Mouse (Mus musculus): ENCODE data around the gene Emilin2.
A peak's percentile ranks its signal among the peaks of the same experiment; 100 is the strongest.
"Not testable (repeated sequence)": the region's sequence is repeated elsewhere in the genome, so short reads cannot be mapped to it uniquely, and the experiment has no call there.

Gene Emilin2

DNA sequence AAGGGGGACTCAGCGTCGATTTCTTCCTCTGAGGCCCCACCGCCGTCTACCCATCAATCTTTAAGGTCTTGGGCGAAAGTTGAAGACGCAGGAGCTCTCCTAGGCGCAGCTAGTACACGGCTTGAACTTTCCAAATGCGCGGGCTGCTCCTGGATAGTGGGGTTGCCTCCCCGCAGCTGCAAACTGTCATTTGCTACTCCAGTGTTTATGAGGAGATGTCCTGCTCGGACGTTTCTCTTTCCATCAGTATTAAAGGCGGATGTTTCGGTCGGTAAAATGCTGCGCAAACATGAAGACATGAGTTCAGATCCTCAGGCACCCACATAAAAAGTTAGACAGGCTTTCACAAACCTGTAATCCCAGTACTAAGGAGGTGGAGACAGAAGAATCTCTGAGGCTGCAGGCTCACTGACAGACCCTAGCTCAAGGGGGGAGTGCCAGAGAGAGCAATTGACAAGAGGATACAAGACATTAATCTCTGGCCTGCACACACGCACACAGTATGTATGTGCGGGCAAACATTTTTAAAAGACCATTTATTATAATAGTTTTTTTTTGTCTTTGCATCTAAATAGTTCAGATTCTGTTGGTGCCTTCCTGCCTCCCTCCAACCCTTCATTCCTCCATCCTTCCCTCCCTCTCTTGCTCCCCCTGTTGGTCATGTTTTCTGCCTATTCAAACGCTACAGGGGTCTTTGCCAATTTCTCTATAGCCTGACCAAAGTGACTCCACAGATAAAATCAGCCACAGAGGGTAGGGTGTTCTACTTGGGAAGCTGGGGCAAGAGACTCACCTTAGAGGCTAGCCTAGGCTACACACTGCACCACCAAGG, at the start of gene Emilin2:
Gene Emilin2, minus strand, starts transcription at position 639 of the 832 bp plus-strand sequence.
- DNase-seq = peak in 1 of 2 experiments; percentile 24

DNA sequence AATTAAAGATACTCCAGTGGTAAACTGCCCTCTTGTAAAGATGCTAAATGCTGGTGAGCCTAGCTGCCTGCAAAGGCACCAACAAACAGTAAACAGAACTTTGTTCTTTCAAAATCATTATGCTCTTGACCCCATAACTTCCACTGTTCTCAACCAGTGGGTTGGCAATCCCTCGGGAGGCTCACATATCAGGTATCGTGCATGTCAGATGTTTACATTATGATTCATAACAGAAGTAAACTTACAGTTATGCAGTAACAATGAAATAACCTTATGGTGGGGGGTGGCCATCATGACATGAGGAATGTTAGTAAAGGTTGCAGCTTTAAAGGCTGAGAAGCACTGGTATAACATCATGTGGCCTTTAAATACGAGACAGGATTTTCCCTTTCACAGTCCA, 43.7 kb upstream of the Emilin2 start:
- DNase-seq = no peak

DNA sequence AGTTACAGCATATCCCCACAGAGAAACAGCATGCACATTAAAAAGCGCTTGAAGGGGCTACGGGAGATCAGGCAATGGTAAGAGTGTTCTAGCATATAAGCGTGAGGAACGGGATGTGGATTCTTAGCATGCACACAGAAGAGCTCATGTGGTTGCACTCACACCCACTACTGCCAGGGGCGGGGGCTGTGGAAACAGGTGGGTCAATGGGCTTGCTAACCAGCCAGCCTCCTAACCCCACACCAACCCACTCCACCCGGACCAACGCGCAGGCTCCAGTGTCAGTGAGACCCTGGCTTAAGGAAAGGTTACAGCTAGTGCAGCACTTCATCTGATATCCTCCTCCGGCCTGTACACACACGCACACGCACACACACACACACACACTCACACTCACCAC, 42.4 kb upstream of the Emilin2 start:
- DNase-seq = no peak

GRCm38 (mm10) chr17:71348188-71348587, 36.4 kb upstream of the Emilin2 start:
- DNase-seq = no peak

GRCm38 (mm10) chr17:71342006-71342405, 30.2 kb upstream of the Emilin2 start:
- no peak for DNase-seq

- DNase-seq = no peak
Measured at GRCm38 (mm10) chr17:71338627-71339026, 26.8 kb upstream of the Emilin2 start.

DNA sequence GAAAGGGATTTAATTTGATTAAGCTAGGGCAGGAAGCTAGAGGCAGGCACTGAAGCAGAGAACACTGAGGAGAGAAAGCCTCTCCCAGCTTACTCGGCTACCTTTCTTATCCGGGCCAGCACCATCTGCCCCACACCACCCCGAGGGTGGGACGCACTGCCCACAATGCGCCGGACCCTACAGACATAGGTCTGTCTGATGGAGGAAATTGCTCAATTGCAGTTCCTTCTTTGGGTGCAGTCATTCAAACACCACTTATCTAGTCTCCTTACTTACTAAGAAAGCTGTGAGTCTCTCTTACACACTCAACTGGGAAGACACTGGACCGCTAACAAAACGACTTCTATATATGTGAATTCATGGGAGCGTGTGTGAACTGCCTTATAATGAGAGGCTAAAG, 25.8 kb upstream of the Emilin2 start:
- no peak for DNase-seq

- DNase-seq = no peak
Measured at GRCm38 (mm10) chr17:71336421-71336820, 24.6 kb upstream of the Emilin2 start.

- DNase-seq = no peak
Measured at GRCm38 (mm10) chr17:71332298-71332697, 20.5 kb upstream of the Emilin2 start.

DNA sequence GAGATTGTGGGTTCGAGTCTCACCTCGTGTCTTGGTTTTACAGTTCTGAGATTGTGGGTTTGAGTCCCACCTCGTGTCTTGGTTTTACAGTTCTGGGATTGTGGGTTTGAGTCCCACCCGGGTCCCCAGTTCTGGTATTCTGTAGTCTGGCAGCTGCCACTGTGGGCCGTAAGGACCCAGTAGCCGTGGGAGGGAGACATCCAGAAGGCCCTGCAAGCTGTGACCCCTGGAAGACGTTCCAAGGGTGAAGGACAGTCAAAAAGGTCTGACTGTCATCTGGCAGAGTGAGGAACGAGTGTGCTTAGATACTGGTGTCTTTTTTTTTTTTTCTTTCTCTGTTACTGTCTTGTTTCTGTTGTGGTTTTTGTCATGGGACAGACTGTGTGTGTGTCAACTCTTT, 9.0 kb upstream of the Emilin2 start:
- DNase-seq = not testable (repeated sequence)

DNA sequence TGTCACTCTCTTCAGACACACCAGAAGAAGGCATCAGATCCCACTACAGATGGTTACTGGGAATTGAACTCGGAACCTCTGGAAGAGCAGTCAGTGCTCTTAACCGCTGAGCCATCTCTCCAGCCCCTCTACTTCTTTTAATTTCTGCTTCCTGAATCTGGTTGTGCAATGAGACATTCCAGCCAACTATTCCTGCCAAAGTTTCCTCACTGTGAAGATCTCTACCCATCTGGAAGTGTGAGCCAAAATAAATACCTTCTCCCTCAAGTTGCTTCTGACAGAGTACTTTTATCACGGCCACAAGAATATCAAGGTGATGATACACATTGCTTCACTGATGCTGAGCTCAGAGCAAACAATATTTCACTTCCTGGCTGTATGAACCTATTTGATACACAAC, 7.6 kb upstream of the Emilin2 start:
- DNase-seq = no peak

DNA sequence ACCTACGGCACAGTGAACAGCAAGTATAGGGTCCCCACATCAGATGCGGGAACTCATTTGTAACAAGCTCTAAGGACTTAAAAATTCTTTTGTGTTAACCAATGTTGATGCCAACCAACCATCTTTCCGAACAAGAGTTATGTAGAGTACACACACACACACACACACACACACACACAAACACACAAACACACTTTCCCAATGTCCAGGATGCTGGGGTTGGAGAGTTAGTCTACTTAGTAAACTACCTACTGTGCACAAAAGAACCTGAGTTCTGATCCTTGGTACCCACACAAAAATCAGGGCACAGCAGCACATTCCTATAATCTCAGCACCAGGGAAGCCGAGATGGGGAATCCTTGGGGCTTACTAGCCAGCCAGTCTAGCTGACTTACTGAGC, 5.8 kb upstream of the Emilin2 start:
- no peak for DNase-seq

GRCm38 (mm10) chr17:71314315-71314714, 2.5 kb upstream of the Emilin2 start:
- no peak for DNase-seq

GRCm38 (mm10) chr17:71310486-71311339, 1.1 kb downstream of the Emilin2 start:
- DNase-seq = peak; percentile 10 to 15

GRCm38 (mm10) chr17:71309711-71310485, 1.9 kb downstream of the Emilin2 start:
- no peak for DNase-seq

GRCm38 (mm10) chr17:71309141-71309540, 2.6 kb downstream of the Emilin2 start:
- DNase-seq = no peak

DNA sequence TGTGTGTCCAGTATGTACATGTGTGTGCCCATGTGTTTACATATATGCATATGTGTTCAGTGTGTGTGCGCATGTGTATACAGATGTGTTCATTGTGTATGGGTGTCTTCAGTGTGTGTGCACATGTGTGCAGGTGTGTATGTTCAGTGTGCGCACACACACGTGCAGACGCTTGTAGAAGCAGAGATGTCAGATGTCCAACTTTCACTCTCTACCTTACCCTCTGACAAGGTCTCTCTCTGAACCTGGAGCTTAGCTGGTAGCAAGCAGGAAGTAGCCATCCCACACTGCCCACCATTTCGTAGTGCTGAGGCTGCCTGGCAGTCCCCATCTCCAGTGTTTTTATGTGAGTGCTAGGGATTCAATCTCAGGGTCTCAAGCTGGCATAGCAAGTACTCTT, 3.5 kb downstream of the Emilin2 start:
- no peak for DNase-seq

DNA sequence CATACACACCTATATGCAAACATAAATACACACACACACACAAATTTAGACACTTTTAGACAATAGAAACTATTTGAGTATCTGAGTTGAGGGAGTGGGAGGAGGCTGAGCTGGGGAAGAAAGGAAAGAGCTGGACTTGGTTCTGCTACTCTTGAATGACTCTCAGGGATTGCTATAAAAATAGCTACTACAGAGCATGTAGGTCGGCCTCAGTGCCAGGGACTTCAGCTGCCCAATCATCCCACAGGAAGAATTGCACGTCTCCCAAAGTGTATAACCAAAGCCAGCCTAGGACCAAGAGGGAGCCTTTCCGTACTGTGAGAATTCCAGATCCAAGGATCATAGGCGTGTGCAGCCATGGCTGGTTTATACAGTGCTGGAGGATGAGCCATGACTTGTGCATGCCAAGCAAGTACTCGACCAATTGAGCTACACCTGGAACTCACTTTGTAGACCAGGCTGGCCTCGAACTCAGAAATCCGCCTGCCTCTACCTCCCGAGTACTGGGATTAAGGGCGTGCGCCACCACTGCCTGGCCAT, 4.5 kb downstream of the Emilin2 start:
- no peak for DNase-seq

DNA sequence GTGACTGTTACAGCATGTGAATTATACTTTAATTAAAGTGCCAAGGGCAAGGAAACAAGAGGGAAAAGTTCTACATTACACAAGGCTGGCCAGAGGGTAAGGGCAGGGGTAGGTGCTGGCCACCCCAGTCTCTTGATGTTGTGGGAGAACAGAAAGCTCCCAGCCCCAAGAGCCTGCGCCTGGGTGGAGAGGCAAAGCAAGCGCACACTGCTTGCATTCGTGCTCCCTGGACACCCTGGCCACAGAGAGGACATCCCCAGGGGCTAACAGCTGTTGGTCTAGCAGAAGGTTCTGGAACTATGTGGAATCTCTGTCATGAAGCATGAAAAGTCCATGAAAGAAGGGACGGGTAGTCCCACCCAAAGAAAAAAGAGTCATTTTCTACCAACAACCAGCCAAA, 5.1 kb downstream of the Emilin2 start:
- no peak for DNase-seq

DNA sequence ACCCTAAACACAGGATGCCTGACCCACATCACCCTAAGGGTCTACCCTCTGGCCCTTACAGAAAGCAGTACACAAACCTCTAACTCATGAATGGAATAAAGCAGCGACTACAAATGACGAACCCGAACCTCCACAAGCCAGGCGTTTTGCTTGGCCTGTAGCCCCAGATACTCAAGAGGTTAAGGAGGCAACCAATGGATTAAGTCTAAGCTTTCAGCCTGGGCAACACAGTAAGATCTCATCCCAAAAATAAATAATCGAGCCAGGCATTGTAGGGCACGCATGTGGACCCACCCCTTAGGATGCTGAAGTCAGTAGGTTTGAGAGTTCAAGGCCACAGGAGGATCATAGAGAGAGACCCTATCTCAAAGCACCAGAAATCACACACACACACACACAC, 5.7 kb downstream of the Emilin2 start:
- DNase-seq = no peak

DNA sequence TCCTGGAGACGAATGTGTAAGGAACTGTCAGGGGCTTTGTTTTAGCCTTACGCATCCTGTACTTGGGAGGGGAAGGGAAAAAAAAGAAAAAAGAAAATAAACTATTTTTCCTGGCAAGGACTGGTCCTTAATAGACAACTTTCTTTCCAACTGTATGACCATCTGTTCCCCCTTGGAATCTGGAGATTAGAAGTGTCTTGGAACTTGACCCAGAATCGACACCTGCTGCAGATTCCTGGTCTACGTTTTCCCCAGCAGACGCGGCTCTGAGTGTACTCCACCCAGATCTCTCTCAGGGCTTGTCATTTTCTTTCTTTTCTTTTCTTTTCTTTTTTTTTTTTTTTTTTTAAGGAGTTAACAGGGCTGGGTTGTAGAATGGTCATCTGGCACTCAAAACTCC, 8.3 kb downstream of the Emilin2 start:
- DNase-seq = no peak

DNA sequence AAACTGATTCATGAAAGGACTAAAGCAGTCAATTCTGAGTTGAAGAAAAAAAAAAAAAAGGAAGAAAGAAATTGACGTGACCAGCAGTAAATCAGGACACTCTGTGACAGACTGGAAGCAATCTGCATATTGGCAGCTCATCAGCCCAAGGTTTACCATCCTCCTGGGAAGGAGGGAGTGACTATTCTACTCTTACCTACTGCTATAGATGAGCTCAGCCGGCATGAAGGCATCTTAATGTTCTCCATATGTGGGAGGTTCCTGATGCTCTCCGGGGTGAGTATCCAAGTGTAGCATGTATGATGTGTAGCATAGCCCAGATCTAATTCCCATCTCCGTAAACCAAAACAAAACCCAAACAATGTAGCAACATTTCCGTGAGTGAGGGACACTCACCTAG, 10.4 kb downstream of the Emilin2 start:
- no peak for DNase-seq

DNA sequence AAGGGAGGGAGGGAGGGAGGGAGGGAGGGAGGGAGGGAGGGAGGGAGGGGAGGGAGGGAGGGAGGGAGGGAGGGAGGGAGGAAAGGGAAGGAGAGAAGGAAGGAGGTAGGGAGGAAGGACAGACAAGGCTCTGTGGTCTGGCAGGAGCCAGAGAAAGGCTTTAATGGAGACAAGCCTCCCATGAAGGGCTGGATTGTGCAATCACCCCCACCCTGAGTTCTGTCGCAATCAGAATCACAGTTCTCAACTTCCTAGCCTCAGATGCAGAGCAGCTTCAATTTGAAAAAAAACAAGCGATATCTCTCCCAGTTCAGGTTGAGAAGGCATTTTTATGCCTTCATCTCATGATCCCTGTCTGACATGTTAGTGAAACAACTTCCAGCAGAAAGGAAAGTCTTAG, 11.4 kb downstream of the Emilin2 start:
- DNase-seq = no peak

All from thymus, postnatal 36 days (tissue).